Mouse (Mus musculus): ENCODE results near the gene Plcl1.

Gene Plcl1

DNA sequence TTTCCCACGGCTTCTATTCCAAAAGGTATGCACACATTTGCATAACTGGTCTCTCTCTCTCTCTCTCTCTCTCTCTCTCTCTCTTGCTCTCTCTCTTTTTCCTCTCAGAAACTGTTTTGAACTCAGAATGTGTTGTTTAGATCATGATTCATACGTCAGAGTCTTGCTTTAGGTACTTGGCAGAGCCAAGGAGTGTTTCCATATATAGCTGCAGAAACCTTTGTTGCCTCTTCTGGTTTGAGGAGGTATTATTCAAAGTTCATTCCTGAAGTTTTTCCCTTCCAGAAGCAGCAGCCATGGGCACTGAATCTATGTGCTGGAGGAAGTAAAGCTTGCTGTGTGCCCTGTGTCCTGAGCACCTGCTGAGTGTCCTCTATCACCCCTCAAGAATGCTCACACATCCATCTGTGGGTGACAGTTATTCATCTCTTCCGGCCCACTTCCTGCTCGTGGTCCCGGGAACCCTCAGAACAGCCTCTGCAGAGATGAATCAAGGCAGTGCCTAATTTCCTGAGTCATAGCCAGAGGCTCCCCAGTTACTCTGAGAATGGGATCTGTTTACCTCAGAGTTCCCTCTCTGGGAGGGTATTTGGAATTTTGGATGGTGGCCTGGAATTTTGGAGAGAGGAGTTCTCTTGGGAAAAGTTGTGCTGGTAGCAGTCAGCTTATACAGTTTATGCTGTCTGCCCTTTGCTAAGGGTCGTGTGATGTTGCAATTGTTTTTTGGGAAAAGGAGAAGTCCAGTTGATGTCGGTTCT is 123.0 kb downstream of the Plcl1 start:
- DNase-seq, result peak; percentile 68

- peak; percentile 30 for DNase-seq
These were observed 128.1 kb downstream of the Plcl1 start for GRCm38 (mm10) chr1:55533823-55534222.

GRCm38 (mm10) chr1:55554405-55554804 is 148.7 kb downstream of the Plcl1 start:
- DNase-seq, result no peak

DNA sequence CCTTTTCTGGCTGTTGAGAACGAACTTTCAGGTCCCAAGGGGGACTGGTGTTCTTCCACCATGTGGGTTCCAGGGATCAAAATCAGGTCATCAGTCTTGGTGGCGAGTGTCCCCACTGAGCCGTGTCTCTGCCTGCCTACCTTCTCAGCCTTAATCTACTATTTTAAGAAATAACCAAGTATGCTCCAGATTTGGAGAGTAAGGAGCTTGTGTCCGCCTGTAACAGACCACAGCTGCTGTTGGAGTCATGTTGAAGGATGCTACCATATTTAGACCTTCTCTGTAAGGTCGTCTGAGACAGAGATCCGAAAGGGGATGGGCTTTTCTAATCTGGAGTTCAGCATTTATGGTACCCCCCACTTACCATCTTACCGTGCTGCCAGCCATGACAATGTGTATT is 152.2 kb downstream of the Plcl1 start:
- no peak for DNase-seq

- DNase-seq, result no peak
These were observed 152.7 kb downstream of the Plcl1 start for GRCm38 (mm10) chr1:55558409-55558808.

DNA sequence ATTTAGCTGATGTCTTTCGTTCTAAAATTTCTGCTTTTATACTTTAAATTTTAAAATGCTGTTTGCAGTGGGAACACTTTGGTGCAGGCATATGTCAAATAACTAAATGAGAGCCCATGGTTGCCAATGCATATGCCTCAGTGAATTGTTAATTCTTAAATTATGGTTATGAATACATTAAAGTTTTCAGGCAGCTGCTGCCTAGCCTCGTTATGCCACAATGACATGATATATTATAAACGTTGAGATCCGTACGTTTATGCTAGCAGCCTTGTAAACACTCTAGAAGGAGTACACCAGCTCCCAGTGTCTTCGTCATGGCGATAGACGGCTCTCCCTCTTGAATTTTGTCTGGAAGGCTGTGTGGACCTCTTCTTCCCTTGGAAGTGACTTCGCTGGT is 154.3 kb downstream of the Plcl1 start:
- no peak for DNase-seq

DNA sequence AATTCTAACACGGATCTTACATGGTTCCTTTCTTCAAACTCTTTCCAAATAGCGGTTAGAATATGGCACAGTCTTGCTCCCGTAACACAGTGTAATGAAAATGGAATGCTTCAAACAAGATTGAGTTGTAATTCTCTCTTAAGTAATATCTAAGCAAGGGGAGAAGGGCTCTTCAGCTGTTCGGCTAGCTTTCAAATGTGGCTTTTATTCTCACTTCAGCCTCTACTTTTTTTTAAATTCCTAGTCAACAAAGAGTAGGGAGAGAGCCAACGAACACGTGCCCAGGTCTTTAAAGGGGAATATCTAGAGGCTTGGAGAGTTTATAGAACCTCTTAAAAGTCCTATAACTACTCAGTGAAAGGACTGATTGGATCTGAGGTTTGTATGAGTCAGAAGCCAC is 160.2 kb downstream of the Plcl1 start:
- peak; percentile 37 for DNase-seq

- DNase-seq, result no peak
These were observed 162.2 kb downstream of the Plcl1 start for GRCm38 (mm10) chr1:55567801-55568360.

DNA sequence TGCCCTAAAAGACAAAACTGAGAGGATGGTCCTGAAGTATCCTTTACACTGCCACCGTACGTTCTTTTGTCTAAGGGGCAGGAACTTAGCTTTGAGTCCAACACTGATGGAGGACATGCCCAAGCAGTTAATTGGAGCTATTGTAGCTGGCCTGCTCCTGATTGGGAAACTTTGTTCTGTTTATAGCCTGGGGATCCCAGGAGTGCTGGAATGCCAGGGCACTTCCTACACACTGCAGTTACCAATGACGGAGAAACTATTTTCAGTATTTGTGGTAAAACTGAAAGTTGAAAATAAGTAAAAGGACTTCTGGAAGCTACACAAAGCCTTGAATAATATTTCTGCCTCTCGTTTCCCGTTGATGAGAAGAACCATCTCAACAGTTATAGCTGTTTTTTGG is 164.5 kb downstream of the Plcl1 start:
- DNase-seq, result no peak

GRCm38 (mm10) chr1:55571399-55571798 is 165.7 kb downstream of the Plcl1 start:
- DNase-seq, result no peak

DNA sequence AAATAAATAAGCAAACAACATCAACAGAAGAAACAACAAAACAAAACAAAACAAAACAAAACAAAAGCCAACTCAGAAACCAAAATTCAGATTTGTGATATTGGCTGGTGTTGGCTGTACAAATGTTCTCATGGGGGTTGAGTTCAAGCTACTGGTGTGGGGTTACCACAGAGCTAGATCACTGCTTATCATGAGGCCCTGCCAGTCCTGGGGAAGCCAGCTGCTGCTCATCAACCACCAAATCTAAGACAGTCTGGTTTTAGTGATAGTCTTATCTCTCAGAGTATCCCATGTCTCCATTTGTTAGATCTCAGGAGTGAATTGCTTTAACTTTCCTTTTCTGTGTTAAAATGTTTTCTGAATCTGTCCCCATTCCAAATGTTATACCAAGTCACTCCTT is 166.5 kb downstream of the Plcl1 start:
- DNase-seq, result no peak

- DNase-seq, result no peak
These were observed 166.9 kb downstream of the Plcl1 start for GRCm38 (mm10) chr1:55572664-55573063.

DNA sequence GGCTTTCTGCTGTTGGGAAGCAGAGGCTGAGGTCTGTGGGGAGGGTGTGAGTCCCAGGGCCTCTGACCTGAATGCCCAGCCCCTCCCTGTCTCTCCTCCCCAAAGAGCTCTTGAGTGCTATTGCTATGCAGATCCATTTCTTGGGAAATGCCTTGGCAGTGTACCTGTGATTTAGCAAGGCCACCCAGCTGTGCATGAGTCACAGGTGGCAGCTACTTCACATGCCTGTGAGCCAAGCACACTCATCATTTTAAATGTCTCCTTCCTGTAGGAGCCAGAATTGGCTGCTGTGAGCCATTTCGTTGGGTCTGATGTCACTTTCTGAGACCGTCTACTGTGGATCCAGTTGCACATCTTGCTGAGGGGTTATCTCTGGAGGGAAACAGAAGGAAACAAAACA is 170.2 kb downstream of the Plcl1 start:
- DNase-seq, result peak; percentile 59

DNA sequence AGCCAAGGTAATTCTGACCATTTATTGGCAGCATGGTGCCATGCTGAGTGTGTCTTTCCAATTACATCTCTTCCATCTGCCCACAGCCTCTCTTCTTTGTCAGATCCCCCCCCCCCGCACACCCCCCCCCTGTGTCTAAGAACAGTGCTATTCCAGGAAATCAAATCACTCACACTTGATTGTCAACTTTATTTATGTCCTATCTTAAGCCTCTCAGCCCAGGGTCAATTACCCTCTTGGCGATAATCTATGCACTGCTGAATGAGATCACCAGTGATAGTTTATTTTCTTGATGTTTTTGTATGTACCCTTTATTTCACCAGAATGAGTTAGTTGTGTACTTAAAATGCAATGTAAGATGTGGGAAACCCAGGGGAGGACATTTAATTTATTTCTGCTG is 176.0 kb downstream of the Plcl1 start:
- no peak for DNase-seq

GRCm38 (mm10) chr1:55585441-55585840 is 179.7 kb downstream of the Plcl1 start:
- DNase-seq, result no peak

- DNase-seq, result no peak
These were observed 182.4 kb downstream of the Plcl1 start for GRCm38 (mm10) chr1:55588090-55588489.

DNA sequence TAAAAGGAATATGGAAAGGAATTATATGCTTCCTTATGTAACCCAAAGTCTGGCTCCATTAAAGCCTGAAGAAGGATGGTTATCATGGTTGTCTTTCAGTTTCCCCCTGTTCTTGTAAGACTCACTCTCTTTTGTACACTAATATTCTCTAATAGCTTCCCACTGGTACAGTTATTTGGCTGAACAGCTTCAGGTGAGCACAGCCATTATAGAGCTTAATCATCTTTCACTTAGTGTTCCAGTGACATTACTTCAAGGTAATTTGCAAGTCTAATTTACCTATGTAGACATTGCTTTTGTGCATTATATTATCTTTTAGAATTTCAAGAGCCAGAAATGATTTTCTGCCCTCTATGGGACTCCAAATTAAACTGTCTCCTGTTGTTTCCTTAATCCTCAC is 184.3 kb downstream of the Plcl1 start:
- DNase-seq, result no peak

DNA sequence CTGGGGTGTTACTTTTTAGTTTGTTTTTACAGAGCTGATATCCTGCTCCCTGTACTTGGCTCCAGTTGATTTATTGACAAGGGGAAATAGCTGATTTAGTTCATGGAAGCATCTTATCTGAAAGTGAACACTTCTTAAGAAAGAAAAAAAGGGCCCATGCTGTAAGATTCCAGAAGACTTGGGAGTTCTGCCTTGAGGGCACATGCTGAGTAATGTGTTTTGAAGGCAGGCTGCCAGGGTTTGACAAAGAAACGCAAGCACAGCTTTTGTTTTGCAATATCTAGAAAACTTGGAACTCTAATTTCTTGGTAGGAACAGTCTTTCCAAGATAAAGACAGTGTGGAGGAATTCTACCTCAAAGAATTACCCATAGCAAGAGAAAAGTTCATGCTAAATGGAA is 194.8 kb downstream of the Plcl1 start:
- DNase-seq, result peak; percentile 44

- DNase-seq, result no peak
These were observed 198.9 kb downstream of the Plcl1 start for GRCm38 (mm10) chr1:55604593-55604992.

GRCm38 (mm10) chr1:55605450-55605849 is 199.7 kb downstream of the Plcl1 start:
- DNase-seq, result no peak

DNA sequence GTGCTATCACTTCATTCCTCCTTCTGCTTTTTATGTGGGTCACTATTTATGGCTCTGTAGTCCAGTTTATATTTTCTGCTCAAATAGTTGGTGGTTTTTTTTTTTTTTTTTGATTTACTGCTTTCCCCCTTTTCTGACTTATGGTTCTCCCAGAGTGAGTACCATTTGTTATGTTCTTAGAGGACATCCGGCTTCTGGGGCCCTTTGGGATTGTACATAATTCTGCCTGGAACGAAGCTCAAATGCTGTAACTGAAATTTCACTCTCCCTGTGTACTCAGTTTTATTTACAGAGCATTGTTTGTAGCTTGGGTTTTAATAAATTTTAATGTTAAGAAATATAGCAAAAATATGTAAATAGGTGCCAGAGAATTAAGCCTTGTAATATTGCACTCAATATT is 200.2 kb downstream of the Plcl1 start:
- DNase-seq, result no peak

- no peak for DNase-seq
These were observed 200.7 kb downstream of the Plcl1 start for GRCm38 (mm10) chr1:55606405-55606804.

- DNase-seq, result peak; percentile 5
These were observed 207.1 kb downstream of the Plcl1 start for GRCm38 (mm10) chr1:55612759-55613328.

DNA sequence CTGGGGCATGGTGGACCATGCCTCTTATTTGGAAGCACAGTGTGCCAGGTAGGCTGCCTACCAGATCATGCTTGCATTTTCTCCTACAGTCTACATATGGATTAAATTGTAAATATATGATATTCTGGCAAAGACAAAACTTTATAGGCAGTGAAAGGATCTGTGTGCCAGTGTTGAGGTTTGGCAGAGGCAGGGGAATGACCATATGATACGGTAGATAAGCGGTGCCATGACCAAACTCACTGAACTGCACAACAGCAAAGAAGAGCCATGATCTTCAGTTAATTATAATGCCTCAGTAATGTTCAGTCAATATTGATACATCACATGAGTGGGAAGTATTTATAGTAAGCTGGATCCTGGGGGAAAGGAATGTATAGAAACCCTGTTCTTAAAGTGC is 212.1 kb downstream of the Plcl1 start:
- no peak for DNase-seq

Measured in lung, postnatal 10 days (tissue).